Mouse (Mus musculus): ENCODE results near the gene Nkx3-2.

The Nkx3-2 gene

GRCm38 (mm10) chr5:41763731-41764721, at the start of gene Nkx3-2:
TSS of gene Nkx3-2 (minus strand) at chr5:41764501.
- in situ Hi-C loops (cut with MboI; ENCODE audit: unreplicated experiment in 2 of 2), result no loop called here

GRCm38 (mm10) chr5:41812516-41812915, 48.2 kb upstream of the Nkx3-2 start:
- in situ Hi-C loops (cut with MboI; ENCODE audit: unreplicated experiment in 2 of 2), result no loop called here

- in situ Hi-C loops (cut with MboI; ENCODE audit: unreplicated experiment in 2 of 2), result no loop called here
Observed at GRCm38 (mm10) chr5:41811279-41811678, 47.0 kb upstream of the Nkx3-2 start.

- in situ Hi-C loops (cut with MboI; ENCODE audit: unreplicated experiment in 2 of 2), result no loop called here
Observed at GRCm38 (mm10) chr5:41807383-41807782, 43.1 kb upstream of the Nkx3-2 start.

GRCm38 (mm10) chr5:41806176-41806575, 41.9 kb upstream of the Nkx3-2 start:
- in situ Hi-C loops (cut with MboI; ENCODE audit: unreplicated experiment in 2 of 2), result no loop called here

GRCm38 (mm10) chr5:41805085-41805484, 40.8 kb upstream of the Nkx3-2 start:
- in situ Hi-C loops (cut with MboI; ENCODE audit: unreplicated experiment in 2 of 2), result no loop called here

- in situ Hi-C loops (cut with MboI; ENCODE audit: unreplicated experiment in 2 of 2), result no loop called here
Observed at GRCm38 (mm10) chr5:41804643-41805042, 40.3 kb upstream of the Nkx3-2 start.

GRCm38 (mm10) chr5:41801622-41802021, 37.3 kb upstream of the Nkx3-2 start:
- in situ Hi-C loops (cut with MboI; ENCODE audit: unreplicated experiment in 2 of 2), result no loop called here

GRCm38 (mm10) chr5:41794434-41794833, 30.1 kb upstream of the Nkx3-2 start:
- in situ Hi-C loops (cut with MboI; ENCODE audit: unreplicated experiment in 2 of 2), result no loop called here

GRCm38 (mm10) chr5:41790517-41790916, 26.2 kb upstream of the Nkx3-2 start:
- in situ Hi-C loops (cut with MboI; ENCODE audit: unreplicated experiment in 2 of 2), result no loop called here

- in situ Hi-C loops (cut with MboI; ENCODE audit: unreplicated experiment in 2 of 2), result no loop called here
Observed at GRCm38 (mm10) chr5:41788877-41789276, 24.6 kb upstream of the Nkx3-2 start.

GRCm38 (mm10) chr5:41781890-41782289, 17.6 kb upstream of the Nkx3-2 start:
- in situ Hi-C loops (cut with MboI; ENCODE audit: unreplicated experiment in 2 of 2), result no loop called here

- in situ Hi-C loops (cut with MboI; ENCODE audit: unreplicated experiment in 2 of 2), result no loop called here
Observed at GRCm38 (mm10) chr5:41780026-41780425, 15.7 kb upstream of the Nkx3-2 start.

GRCm38 (mm10) chr5:41775728-41776127, 11.4 kb upstream of the Nkx3-2 start:
- in situ Hi-C loops (cut with MboI; ENCODE audit: unreplicated experiment in 2 of 2), result no loop called here

- in situ Hi-C loops (cut with MboI; ENCODE audit: unreplicated experiment in 2 of 2), result no loop called here
Observed at GRCm38 (mm10) chr5:41775273-41775672, 11.0 kb upstream of the Nkx3-2 start.

- in situ Hi-C loops (cut with MboI; ENCODE audit: unreplicated experiment in 2 of 2), result loop anchor here (5.0 kb wide), 3 partner anchors 641 to 716 kb away; no protein-coding TSS in a partner anchor
Observed at GRCm38 (mm10) chr5:41768382-41769040, 4.2 kb upstream of the Nkx3-2 start.

- in situ Hi-C loops (cut with MboI; ENCODE audit: unreplicated experiment in 2 of 2), result loop anchor here (5.0 kb wide), 3 partner anchors 640 to 715 kb away; no protein-coding TSS in a partner anchor
Observed at GRCm38 (mm10) chr5:41767296-41768200, 3.2 kb upstream of the Nkx3-2 start.

GRCm38 (mm10) chr5:41766406-41767010, 2.2 kb upstream of the Nkx3-2 start:
- in situ Hi-C loops (cut with MboI; ENCODE audit: unreplicated experiment in 2 of 2), result loop anchor here (5.0 kb wide), 3 partner anchors 639 to 714 kb away; no protein-coding TSS in a partner anchor

- in situ Hi-C loops (cut with MboI; ENCODE audit: unreplicated experiment in 2 of 2), result loop anchor here (5.0 kb wide), 3 partner anchors 639 to 714 kb away; no protein-coding TSS in a partner anchor
Observed at GRCm38 (mm10) chr5:41765626-41766405, 1.5 kb upstream of the Nkx3-2 start.
